In genomic region chr12:31527407-31527806, GRCm38 (mm10) we compare ENCODE assay signal across 28 mouse cellular contexts. TPM values are rescaled to one million over a fixed set of nuclear protein-coding genes. Genes with fewer than 3 reads are reported as not detected.
A peak's percentile ranks its signal among the peaks of the same experiment; 100 is the strongest.
DNase-seq lines count a peak whose midpoint lies in the region; ATAC-seq and TF ChIP-seq lines count a peak whose summit lies in the region.
"Had no signal": no experiment of that assay in that cellular context is flagged by ENCODE, and none has a peak within 500 bp of the region (broad histone marks: within the 10 kb centered on the region; RNA-seq: fewer than 3 reads in every experiment).

No protein-coding gene starts in this region.

- H3K9me3 ChIP-seq in heart, embryonic 13.5 days, result peaks cover 5% of the 10 kb centered on the region
- no peaks in the 10 kb centered on the region for H3K9me3 ChIP-seq in lung, postnatal 0 days (ENCODE audit: low read length)
- H3K9me3 ChIP-seq: liver, embryonic 15.5 days; lung, embryonic 15.5 days; neural tube, embryonic 13.5 days had no signal

- TF ChIP-seq POLR2A in brain, embryonic 14.5 days (IDR thresholded peaks at IDR 0.05; ENCODE audit: borderline replicate concordance, extremely low read depth, insufficient read depth, insufficient read length, poor library complexity, severe bottlenecking), result no peak

- no peaks in the 10 kb centered on the region for H3K27me3 ChIP-seq in heart, embryonic 13.5 days (replicated peaks)
- no peaks in the 10 kb centered on the region for H3K27me3 ChIP-seq in lung, postnatal 0 days (replicated peaks; ENCODE audit: insufficient read depth, low read length)
- H3K27me3 ChIP-seq: embryonic facial prominence, embryonic 12.5 days; liver, embryonic 15.5 days; lung, embryonic 15.5 days; neural tube, embryonic 13.5 days had no signal

- H3K27ac ChIP-seq in heart, embryonic 13.5 days (replicated peaks), result peak overlapping the region; percentile 16; the same call in 1 of the 2 replicates
- no peak overlapping the region for H3K27ac ChIP-seq in lung, postnatal 0 days (ENCODE audit: low read length)
- H3K27ac ChIP-seq: embryonic facial prominence, embryonic 12.5 days; hindbrain, embryonic 14.5 days; liver, embryonic 15.5 days; lung, embryonic 15.5 days; neural tube, embryonic 13.5 days had no signal

- no peak overlapping the region for H3K9ac ChIP-seq in heart, embryonic 13.5 days
- H3K9ac ChIP-seq in lung, postnatal 0 days (replicated peaks; ENCODE audit: low read depth), result no peak overlapping the region
- H3K9ac ChIP-seq: embryonic facial prominence, embryonic 12.5 days; hindbrain, embryonic 14.5 days; liver, embryonic 15.5 days; lung, embryonic 15.5 days; neural tube, embryonic 13.5 days had no signal

- intact Hi-C loops in heart, postnatal 25 days (cut with DNase I), result no loop called here
- intact Hi-C loops in gastrocnemius, postnatal 36 days (cut with DNase I), result no loop called here

- no peak for TF ChIP-seq EP300 in lung, postnatal 0 days (IDR thresholded peaks at IDR 0.05)

- H3K4me3 ChIP-seq in heart, embryonic 13.5 days, result no peak overlapping the region
- H3K4me3 ChIP-seq in lung, postnatal 0 days (ENCODE audit: low read depth, low read length), result no peak overlapping the region
- H3K4me3 ChIP-seq: embryonic facial prominence, embryonic 12.5 days; liver, embryonic 15.5 days; lung, embryonic 15.5 days; neural tube, embryonic 13.5 days had no signal

- H3K36me3 ChIP-seq in heart, embryonic 13.5 days, result peaks cover 2% of the 10 kb centered on the region; the same call in 1 of the 2 replicates
- no peaks in the 10 kb centered on the region for H3K36me3 ChIP-seq in lung, postnatal 0 days (ENCODE audit: insufficient read depth, low read length)
- H3K36me3 ChIP-seq: embryonic facial prominence, embryonic 12.5 days; liver, embryonic 15.5 days; lung, embryonic 15.5 days; neural tube, embryonic 13.5 days had no signal

- H3K4me2 ChIP-seq in heart, embryonic 13.5 days, result no peak overlapping the region
- H3K4me2 ChIP-seq in lung, postnatal 0 days (replicated peaks; ENCODE audit: low read depth, low read length), result no peak overlapping the region
- H3K4me2 ChIP-seq: embryonic facial prominence, embryonic 12.5 days; hindbrain, embryonic 14.5 days; liver, embryonic 15.5 days; lung, embryonic 15.5 days; midbrain, embryonic 11.5 days; neural tube, embryonic 13.5 days had no signal

- no peak for DNase-seq in heart, postnatal 25 days (ENCODE audit: low spot score)
- peak; percentile 27 for DNase-seq in lung, postnatal 0 days (ENCODE audit: low spot score)
- no peak for DNase-seq in lung, adult 18-20 months
- peak; percentile 31 for DNase-seq in brain, embryonic 14.5 days (ENCODE audit: low read depth)
- DNase-seq in kidney, postnatal 10 days, result no peak
- no peak for DNase-seq in gastrocnemius, postnatal 36 days
- DNase-seq: adrenal gland, adult 8-10 months; B cell, adult 2 months; cerebellum, adult 11 months; cerebellum, adult 9-10 months; embryo, embryonic 11 days; gastrocnemius, postnatal 25 days; kidney, adult 11 months; kidney, postnatal 25 days; lung, postnatal 36 days; right cerebral cortex, postnatal 4 days had no signal

- WGBS in heart, embryonic 13.5 days, result 34% methylated on average over 6 of the region's 6 CpGs
- 43% methylated on average over 6 of the region's 6 CpGs for WGBS in lung, postnatal 0 days

- peaks cover 20% of the 10 kb centered on the region for H3K4me1 ChIP-seq in heart, embryonic 13.5 days
- H3K4me1 ChIP-seq in lung, postnatal 0 days (ENCODE audit: insufficient read depth, low read depth, low read length), result no peaks in the 10 kb centered on the region
- H3K4me1 ChIP-seq: embryonic facial prominence, embryonic 12.5 days; liver, embryonic 15.5 days; lung, embryonic 15.5 days; neural tube, embryonic 13.5 days had no signal

- no peak for ATAC-seq in heart, embryonic 13.5 days (ENCODE audit: extremely low read depth, insufficient number of reproducible peaks, low FRiP score, low TSS enrichment)
- ATAC-seq in lung, postnatal 0 days, result peak; percentile 38

- no peak for TF ChIP-seq CTCF in lung, postnatal 0 days (IDR thresholded peaks at IDR 0.05)
- no peak for TF ChIP-seq CTCF in brain, embryonic 14.5 days (IDR thresholded peaks at IDR 0.05; ENCODE audit: borderline replicate concordance, extremely low read depth, insufficient read depth, insufficient read length)

RNA-seq across cellular contexts. Expression of gene Cbll1, which starts 28.0 kb away (rescaled TPM):
- 8.4 and 9.3 TPM in 2 replicates for polyA plus RNA-seq in heart, embryonic 13.5 days (2015; fragmentation: Nextera tagmentation; extraction: Ambion mirVana)
- total RNA-seq in heart, postnatal 25 days (2021), result 10 to 100 TPM; 10.1 to 11.1 TPM
- 7.2 and 9.0 TPM in 2 replicates for polyA plus RNA-seq in lung, postnatal 0 days (2015; fragmentation: Nextera tagmentation; extraction: Ambion mirVana)
- polyA plus RNA-seq in brain, embryonic 14.5 days (2012; rRNA removed), result 12.7 and 19.6 TPM in 2 replicates
- 10 to 100 TPM in 1 of 2 experiments, 1 to 10 TPM in 1; 7.5 to 10.6 TPM for total RNA-seq in gastrocnemius, postnatal 36 days (2021)

RNA-seq across cellular contexts. Expression of gene Slc26a4, which starts 32.4 kb away (rescaled TPM):
- 0.16 and 0.43 TPM in 2 replicates for polyA plus RNA-seq in heart, embryonic 13.5 days (2015; fragmentation: Nextera tagmentation; extraction: Ambion mirVana)
- under 1 TPM; 0.08 to 0.13 TPM for total RNA-seq in heart, postnatal 25 days (2021)
- 0.54 TPM in 1 of 2 replicates, not detected in the other for polyA plus RNA-seq in lung, postnatal 0 days (2015; fragmentation: Nextera tagmentation; extraction: Ambion mirVana)
- 0.05 and 0.08 TPM in 2 replicates for polyA plus RNA-seq in brain, embryonic 14.5 days (2012; rRNA removed)
- total RNA-seq in gastrocnemius, postnatal 36 days (2021), result not detected
- total RNA-seq: gastrocnemius, adult 18-20 months; gastrocnemius, postnatal 25 days; hematopoietic stem cell, adult 5-6 weeks; megakaryocyte, adult 5-6 weeks had no signal
- polyA plus RNA-seq: hindbrain, embryonic 14.5 days; liver, embryonic 15.5 days; lung, embryonic 15.5 days; midbrain, embryonic 11.5 days; spleen, adult 2 months; urinary bladder, adult 2 months had no signal

Comparison
In these comparisons a context has a peak if more than half of its experiments do, and no peak if none do; other contexts are left out.
1. DNase-seq: peak in lung, postnatal 0 days (single experiment) and brain, embryonic 14.5 days (single experiment); none in heart, postnatal 25 days (single experiment), lung, adult 18-20 months (0 of 2), kidney, postnatal 10 days (single experiment) and gastrocnemius, postnatal 36 days (0 of 2).